Mouse (Mus musculus): ENCODE measurements around the gene Ppl.
A peak's percentile ranks its signal among the peaks of the same experiment; 100 is the strongest.

Gene Ppl

DNA sequence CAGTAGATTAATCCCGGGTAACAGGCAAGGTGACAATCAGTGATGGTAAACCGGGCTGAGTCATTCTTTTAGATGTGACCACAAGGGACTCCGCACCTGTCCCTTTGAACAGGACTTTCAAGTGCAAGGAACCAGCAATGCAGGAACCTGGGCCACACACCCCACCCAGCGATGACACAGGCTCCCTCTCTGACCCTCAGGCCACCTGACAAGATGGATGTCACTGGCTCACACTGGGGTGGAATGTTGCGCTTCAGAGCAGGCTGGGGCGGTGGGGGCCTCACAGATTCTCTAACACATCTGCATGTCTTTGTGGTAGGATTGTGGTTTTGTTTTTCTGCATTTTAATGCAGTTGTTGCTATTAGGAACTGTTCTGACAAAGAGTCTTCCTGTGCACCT is 8.7 kb downstream of the Ppl start:
- DNase-seq (ENCODE audit: low read depth, low spot score) = no peak

DNA sequence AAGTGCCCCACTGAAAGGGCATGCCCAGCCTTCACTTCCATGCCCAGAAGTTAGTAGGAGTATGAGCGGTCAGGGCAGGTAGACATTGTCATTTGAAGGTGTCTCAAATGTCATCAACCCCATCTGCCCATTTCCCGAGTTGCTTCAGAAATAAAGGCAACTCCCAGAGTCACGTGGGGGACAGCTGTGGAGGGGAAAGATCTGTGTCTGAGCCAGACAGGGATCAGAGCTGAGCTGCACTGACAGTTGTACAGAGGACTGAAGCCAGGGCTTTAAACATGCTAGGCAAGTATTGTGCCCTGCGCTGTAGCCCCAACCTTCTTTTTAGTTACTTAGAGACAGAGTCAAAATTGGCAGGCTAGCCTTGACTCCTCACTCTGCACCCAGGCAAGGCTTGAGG is 12.4 kb downstream of the Ppl start:
- DNase-seq (ENCODE audit: low read depth, low spot score) = no peak

DNA sequence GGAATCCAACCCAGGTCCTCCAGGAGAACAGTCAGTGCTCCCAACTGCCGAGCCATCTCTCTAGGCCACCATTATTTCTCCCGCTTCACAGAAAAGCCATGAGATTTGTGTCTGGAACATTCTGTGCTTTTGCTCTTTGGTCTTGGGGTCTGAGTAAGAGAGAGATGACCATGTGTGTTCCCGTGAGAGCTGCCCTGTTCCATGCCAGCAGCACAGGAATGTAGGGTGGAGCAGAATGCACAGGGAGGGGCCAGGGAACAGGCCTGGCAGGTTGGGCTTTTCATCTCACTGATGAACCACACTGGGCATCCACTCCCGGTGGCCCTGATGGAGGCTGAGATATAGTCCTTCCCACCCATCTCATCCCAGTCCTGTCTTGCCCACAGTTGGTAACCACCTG is 12.8 kb downstream of the Ppl start:
- DNase-seq (ENCODE audit: low read depth, low spot score) = no peak

DNA sequence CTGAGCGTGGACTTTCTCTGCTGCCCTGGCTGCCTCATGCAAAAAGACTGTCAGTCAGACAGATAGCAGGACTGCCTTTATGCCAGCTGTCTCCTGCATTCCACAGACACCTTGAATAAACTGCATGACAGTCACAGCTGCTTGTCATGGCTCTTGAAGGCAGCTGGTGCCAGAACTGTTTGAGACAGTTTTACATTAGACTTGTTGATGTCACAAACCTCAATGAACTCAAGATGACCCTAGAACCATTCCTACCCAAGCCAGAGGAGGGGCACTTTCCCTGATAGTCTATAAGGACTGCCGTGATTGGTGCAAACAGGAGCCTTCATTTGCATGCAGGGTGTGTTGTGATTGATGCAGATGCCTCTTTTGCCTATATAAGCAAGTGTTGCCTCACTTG is 18.6 kb downstream of the Ppl start:
- DNase-seq (ENCODE audit: low read depth, low spot score) = no peak

DNA sequence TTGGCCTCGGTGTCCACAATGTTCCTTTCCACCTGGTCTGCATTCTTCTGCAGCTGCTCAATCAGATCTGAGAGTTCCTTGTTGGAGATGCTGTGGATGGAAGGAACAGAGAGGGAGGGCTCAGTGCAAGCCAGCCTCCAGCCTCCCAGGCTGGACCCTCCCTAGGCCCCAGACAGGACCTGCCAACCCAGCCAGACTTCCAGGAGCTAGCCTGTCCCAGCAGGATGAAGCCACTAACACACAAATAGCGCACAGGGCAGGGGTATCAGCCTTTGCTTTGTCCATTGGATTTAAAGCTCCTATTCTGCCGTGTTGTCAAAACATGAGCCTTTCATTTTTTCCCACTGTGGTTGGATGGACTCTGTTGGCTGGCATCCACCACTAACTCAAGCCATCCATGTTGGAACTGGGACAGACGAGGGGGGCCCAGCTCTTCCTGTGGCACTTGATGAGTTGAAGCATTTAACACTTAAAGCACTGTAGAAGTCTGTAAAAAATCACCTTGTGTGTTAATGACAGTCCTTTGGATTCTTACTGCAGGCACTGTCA is 19.1 kb downstream of the Ppl start:
- DNase-seq (ENCODE audit: low read depth, low spot score) = no peak

DNA sequence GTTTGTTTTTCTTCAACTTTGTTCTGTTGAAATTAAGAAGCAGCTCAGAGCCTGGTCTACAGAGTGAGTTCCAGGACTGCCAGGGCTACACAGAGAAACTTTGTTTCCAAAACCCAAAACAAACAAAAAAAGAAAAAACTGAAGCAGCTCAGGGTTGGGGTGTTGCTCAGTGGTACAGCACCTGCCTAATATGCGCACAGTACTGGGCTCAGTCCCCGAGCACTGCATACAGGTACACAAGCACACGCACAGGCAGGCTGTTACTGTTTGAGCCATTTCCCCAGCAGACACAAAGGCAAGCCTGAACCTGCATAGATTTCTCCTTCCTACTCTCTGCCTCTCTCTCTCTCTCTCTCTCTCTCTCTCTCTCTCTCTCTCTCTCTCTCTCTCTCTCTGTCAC is 21.2 kb downstream of the Ppl start:
- no peak for DNase-seq (ENCODE audit: low read depth, low spot score)

DNA sequence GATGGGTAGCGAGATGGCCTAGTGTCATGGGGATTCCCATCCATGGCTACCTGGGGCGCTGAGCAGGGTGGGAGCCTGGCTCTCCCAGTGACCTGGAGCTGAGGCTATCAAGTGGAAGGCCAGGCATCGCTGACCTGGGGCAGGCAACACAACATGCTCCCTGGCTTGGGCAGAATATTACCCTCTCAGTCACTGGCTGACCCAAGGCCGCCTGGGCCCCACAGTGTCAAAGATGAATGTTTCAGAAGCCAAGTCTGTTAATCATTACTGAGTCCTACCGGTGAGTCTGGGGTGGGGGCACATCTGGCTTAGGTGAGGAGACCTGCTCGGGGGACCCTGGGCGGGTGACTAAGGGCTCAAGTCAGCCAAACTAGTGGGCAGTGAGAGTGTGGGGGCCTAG is 22.3 kb downstream of the Ppl start:
- no peak for DNase-seq (ENCODE audit: low read depth, low spot score)

DNA sequence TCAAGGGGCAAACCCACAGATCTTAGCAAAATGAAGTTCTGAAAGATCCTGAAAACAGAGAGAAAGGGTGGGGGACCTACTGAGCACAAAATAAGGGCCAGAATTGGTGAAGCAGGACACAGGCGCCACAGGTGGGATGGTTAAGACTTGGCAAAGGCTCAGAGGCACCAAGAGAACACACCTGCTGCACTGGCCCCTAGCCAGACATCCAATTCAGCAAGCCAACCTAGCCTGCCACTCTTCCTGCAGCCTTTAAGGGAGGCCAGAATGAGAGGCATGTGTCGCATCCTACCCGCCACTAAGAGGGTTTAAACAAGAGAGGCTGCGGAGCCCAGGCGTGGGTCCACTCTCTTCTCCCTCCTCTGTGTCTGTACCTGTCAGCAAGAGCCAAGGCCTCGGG is 31.2 kb downstream of the Ppl start:
- no peak for DNase-seq (ENCODE audit: low read depth, low spot score)

DNA sequence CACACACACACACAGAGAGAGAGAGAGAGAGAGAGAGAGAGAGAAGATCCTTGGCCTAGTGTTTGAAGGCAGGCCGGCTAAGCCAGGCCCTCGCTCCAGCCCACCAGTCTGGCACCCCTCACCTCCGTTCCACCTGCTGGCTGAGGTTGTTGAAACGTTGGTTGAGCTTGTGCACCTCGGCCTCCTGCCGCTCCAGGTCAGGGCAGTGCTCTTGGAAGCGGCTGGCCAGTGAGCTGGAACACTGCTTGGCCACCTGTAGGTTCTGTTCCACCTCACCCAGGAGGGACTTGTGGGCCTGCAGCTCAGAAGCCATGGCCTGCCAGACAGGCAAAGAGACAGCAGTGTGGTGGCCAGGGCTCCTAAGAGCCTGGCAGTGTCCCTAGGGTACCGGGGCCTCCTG is 35.7 kb downstream of the Ppl start:
- no peak for DNase-seq (ENCODE audit: low read depth, low spot score)

DNA sequence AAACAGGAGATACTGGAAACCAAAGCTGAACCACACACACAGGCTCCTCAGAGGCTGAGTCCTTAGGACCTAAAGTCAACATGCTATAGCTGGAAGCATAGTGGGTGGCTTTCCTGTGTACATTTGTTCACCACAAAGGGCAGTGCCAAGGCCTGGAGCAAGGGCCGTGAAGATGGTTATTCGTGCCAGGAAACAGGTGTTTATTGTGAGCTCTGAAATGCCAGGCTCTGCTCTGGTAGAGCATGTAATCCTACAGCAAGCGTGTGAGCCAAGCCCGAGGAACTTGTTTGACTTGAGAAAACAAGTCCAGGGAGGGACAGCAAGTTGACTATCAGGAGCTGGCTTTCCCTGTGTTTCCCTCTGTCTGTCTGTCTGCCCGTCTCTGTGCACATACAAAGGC is 38.9 kb downstream of the Ppl start:
- DNase-seq (ENCODE audit: low read depth, low spot score) = no peak

DNA sequence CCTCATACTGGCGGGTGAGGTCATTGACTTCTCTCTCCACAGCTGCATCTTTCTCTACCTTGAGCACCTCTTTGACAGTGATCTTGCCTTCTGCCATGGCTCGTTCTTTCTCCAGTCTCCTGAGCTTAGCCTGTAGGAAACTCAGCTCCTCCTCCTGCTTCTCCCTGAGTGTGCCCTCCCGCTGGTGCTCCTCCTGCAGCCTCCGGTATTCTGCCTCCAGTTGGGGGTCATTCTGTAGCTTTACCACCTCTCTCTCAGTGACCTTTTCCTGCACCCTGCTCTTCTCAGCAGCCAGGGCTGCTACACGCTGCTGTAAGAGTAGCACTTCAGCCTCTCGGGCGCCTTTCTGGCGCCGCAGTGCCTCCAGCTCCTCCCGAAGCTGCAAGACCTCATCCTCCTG is 43.2 kb downstream of the Ppl start:
- no peak for DNase-seq (ENCODE audit: low read depth, low spot score)

DNA sequence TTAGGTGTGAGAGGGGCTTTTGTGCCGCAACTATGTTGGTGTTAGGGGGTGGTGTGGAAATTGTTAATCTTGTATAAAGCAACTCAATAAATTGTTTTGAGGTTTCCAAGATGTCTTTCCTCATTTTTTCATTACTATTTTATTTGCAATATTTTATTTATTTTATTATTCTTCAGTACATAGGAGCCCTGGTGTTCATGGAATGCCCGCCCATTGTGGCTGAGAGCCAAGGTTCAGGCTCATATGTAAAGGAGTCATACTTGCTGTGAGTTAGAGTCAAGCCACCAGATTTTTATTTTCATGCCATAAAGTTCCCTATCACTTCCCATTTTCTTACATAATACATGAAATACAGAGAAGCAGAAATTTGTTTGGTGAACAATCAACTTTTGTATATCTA is 46.0 kb downstream of the Ppl start:
- no peak for DNase-seq (ENCODE audit: low read depth, low spot score)

DNA sequence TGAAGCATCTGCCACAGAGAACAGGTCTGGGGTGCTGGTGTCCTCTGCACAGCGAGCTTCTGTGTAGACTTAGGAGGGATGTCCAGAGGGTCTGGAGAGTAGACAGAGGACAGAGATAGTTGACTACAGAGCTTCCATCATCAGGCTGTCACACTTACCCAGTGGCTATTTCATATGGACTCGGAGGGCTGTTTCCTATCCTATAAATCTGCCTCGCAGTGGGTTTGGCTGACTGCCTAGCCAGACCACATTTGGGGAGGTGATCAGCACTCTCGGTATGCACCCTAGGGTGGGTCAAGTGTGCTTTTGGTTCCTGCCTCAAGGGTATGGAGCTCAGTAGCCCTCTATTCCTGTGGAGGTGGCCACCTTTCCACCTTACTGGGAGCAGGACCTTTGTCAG is 47.0 kb downstream of the Ppl start:
- DNase-seq (ENCODE audit: low read depth, low spot score) = no peak

DNA sequence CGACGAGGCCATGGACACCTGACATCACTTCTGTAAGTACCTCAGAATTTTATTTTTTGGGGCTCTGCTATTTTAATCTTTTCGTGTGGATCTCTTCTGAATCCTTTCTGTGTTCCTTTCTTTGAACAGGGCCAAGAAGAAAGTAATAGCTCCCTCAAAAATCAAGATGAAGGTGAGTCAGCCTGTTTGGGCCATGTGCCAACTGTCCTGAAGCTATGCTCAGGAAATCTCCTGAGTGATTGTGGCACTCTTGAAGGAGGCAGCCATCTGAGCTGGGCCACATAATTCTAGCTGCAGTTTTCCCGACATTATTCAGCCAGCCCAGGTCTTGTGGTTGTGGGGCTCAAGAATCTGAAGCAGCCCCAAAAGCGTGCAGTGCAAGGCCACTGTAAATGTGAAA is 57.9 kb downstream of the Ppl start:
- no peak for DNase-seq (ENCODE audit: low read depth, low spot score)

DNA sequence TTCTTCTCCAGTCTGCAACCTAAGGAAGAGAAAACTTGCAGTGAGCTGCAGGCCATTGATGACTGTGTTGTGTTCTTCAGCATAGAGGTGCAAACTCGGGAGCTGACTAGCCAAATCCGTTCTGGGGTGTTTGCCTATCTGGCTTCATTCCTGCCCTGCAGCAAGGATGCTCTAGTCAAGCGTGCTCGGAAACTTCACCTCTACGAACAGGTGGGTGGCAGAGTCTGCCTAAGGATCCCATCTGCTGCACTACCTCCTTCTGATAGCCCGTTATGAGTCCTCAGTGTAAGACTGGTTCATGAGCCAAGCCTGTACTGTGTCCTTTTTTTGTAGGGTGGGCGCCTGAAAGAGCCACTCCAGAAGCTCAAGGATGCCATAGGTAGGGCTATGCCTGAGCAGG is 60.2 kb downstream of the Ppl start:
- no peak for DNase-seq (ENCODE audit: low read depth, low spot score)

DNA sequence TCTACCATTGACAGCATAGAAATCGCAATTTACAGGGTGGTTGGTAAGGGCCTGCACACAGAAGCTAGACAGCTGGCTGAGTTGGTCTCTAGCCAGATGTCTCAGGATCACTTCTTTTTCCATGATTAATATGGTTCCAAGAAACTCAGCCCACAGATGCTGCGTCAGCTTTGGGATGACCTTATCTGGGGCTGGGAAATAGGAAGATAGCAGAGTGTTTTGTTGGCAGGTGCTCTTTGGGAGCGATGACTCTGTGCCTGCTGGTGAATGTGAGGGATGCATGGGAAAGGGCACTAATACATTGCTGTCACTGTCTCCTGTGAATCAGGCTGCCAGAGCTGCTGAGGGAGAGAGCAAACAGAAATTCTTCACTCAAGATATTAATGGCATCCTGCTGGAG is 61.9 kb downstream of the Ppl start:
- DNase-seq (ENCODE audit: low read depth, low spot score) = no peak

DNA sequence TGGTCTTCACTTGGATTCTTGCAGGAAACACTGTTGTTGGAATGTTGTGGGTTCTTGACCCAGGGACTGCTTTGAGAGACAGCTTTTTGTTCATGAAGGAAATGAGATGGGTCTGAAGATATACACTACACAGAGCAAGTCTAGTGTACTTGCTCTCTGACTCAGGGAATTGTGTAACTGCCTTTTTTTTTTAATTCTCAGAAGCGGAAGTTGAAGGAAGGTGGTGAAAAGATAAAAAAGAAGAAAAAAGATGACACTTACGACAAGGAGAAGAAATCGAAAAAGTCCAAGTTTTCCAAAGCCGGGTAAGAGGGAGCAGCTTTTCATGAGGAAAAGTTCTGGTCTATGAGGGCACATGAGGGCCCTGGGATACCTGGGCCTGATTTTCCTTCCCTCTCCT is 68.7 kb downstream of the Ppl start:
- DNase-seq (ENCODE audit: low read depth, low spot score) = no peak

DNA sequence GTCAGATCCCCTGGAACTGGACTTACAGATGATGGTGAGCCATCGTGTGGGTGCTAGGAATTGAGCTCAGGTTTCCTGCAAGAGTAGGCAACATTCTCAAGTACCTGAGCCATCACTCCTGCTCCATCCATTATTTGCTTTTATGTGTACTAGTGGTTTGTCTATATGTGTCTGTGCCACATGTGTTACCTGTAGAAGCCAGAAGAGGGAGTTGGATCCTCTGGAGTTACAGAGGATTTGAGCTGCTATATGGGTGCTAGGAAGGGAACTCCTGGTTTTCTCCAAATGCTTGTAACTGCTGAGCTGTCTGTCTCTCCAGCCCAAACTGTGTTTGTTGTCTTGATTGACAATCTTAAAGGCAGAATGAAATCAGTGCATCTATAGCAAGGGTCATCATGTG is 74.1 kb downstream of the Ppl start:
- peak; percentile 10 for DNase-seq (ENCODE audit: low read depth, low spot score)

DNA sequence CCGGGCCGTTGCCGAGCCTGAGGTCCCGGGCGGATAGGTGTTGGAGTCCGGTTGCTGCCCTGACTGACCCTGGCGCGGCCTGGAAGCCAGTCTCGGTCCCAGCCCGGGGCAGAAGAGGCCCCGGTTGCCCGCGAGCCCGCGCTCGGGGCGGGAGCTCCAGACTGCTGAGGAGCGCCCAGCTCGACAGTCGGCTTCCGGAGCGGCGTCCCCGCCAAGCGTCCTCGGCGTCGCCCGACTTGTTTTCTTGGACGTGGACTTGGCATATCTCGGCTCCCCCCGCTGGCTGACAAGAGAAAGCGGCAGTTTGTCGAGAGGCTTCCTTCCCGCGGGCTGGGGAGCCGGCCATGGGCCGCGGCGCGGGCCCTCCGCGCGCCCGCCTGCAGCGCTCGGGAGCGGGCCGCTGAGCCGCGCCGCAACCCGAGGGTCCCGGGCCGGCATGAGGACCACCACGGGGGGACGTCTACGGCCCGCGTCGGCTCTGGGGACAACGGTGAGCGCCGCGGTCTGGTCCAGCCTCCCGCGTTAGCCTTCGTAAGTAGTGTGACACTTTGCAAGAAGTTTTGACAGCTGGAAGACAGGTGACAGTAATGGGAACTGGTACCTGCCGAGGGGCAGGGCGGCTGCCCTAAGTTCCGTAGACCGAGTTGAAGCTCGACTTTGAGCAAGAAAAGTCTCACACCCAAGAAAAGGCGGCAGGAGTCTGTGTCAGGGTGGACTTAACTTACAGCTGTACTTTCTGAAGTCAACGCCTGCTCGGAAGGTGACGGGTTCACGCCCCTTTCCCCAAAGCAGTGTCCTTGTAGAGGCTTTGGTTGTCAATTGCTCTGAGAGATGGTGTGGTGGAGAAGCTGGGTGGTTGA is 81.7 kb downstream of the Ppl start:
- DNase-seq (ENCODE audit: low read depth, low spot score) = peak; percentile 42

DNA sequence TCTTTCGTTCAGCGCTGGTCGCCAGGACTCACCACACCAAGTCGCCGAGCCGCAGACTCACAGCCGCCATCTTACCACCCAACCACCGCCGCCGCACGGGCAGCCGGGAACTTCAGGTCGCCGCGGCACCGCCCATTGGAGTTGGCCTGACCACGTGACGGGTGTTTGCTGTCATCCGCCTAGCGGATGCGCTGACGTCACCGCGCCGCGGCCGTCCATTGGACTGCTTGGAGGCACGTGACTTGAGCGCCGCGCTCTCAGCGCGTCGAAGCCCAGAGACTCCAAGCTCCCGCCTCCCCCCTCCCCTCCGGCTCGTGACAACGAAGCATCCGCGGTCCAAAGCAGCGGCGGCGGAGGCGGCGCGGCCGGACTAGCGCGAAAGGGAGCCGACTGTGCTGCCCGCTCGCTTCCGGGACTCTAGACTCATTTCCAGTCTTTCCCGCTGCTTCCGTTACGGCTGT is 82.4 kb downstream of the Ppl start, which contains the start of the genes Glyr1 and Ubn1:
Gene Glyr1 (minus strand): TSS at position 90 of the 461 bp plus-strand sequence.
Gene Ubn1 (plus strand): TSS at position 284 of the 461 bp plus-strand sequence.
- peak; percentile 100 for DNase-seq (ENCODE audit: low read depth, low spot score)

DNA sequence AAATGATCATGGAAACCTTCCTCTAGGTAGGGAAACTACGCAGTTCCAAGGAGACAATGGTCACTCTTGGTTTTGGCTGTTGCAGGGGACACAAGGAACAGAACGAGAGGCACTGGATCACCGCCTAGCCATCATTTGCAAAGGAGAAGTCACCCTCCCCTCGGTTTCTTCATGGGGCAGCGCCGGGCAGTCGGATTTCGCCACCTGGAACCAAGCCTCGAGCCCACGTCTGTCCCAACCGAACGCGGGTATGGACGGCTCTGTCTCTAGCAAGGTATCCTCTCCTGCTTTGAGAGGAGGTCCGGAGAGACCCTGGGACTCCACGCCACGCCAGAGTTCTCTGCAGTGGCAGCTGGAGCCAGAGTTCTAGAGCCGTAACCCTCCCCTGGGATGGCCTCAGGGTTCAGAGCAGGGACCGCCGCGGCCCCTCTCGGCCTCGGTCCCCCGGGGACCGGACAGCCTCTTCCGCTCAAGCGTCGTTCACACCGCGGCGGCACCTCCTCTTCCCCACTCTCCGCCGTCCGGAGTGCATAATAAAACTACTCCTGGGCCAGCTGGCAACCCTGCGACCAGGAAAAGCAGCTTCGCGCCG is 82.9 kb downstream of the Ppl start:
- DNase-seq (ENCODE audit: low read depth, low spot score) = no peak

DNA sequence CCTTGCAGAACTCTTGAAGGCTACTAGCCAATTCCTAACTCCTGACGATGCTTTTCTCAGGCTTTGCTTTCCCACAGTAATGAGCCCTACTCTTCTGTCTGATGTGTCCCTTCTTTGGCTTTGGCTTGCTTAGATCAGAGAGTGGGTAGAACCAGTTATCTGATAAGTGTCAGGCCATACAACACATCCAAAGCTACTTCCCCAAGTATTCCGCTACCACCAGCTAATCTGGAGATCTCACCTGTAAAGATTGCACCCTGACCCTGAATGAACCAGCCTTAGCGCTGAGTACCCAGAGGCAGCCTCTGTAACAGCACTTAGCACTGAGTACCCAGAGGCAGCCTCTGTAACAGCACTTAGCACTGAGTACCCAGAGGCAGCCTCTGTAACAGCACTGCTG is 86.9 kb downstream of the Ppl start:
- DNase-seq (ENCODE audit: low read depth, low spot score) = no peak

DNA sequence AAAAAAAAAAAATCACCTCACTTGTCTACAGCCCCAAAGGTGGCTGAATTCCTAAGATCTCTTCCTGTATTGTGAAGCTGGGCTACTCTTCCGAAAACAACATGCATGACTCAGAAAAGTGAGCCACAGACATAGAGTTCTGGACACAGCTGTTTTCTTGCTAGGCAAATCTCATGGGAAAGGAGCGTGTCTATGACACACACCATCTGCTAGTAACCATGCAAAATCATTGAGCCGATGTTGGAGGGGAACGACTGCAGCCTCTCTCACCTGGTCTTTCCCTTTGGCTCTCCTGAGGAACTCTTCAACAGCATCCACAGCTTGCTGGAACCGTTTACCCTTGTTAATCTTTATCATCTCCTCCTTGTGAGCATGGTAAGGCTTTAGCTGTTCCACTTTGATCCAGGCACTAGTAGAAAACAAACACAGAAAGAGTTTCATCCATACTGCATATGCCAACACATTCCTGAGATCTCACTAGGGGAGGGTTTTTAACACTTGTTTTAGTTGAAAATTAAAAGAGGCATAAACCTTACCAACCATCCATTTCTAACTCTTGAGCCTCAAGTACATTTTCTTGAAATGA is 95.5 kb downstream of the Ppl start:
- DNase-seq (ENCODE audit: low read depth, low spot score) = no peak
